Mouse (Mus musculus): ENCODE results near the gene Slc46a1. TPM values are rescaled to one million over a fixed set of nuclear protein-coding genes. Genes with fewer than 3 reads are reported as not detected.

Slc46a1 gene
- polyA plus RNA-seq, 1 experiment = 93.2 TPM

DNA sequence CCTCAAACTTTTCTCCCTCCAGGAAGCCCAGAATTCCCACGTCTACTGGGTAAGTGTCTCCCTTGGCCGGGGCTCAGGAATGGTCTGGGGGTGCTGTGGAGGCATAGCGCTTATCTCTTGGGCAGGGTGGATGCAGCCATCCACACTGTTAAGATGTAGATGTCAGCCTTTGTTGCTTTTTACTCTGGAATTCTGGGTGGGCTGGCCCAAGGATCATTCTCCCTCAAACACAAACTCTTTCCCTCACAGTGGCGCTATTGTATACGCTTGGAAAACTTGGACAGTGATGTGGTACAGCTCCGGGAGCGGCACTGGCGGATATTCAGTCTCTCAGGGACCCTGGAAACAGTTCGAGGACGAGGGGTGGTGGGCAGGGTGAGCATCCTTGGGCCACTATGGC lies 53.4 kb downstream of the Slc46a1 start:
- H3K27ac ChIP-seq (ENCODE audit: insufficient read depth, low read depth, low read length) = no peak overlapping the region
- TF ChIP-seq CTCF (conservative IDR thresholded peaks at IDR 0.05; ENCODE audit: insufficient read depth, insufficient read length, low read depth, low read length) (no peak), POLR2A (IDR thresholded peaks at IDR 0.05; ENCODE audit: low read depth, low read length) (no peak)
- no peak overlapping the region for H3K4me3 ChIP-seq (ENCODE audit: insufficient read depth, low read depth, low read length)
- peaks cover 9% of the 10 kb centered on the region; the same call in 1 of the 2 replicates for H3K4me1 ChIP-seq (ENCODE audit: control insufficient read depth, insufficient read depth, low read length)
- no peaks in the 10 kb centered on the region for H3K27me3 ChIP-seq (replicated peaks; ENCODE audit: control insufficient read depth, insufficient read depth, low read length)
- H3K36me3 ChIP-seq (ENCODE audit: control insufficient read depth, insufficient read depth, low read length) = peaks cover 8% of the 10 kb centered on the region
- WGBS = 91% methylated on average over 10 of the region's 10 CpGs
- no peak for DNase-seq

Other genes starting within 250 kb of the Slc46a1 start
- gene Sdf2, start 220.0 kb upstream of the Slc46a1 start, polyA plus RNA-seq (2012; rRNA removed) = 127 and 129 TPM in 2 replicates
- gene Supt6, start 219.7 kb upstream of the Slc46a1 start, polyA plus RNA-seq (2012; rRNA removed) = 17.8 and 20.7 TPM in 2 replicates
- gene 2610507B11Rik, start 203.9 kb upstream of the Slc46a1 start, polyA plus RNA-seq (2012; rRNA removed) = 103 and 122 TPM in 2 replicates
- 0.15 and 0.19 TPM in 2 replicates for gene BC030499, start 174.9 kb upstream of the Slc46a1 start, polyA plus RNA-seq (2012; rRNA removed)
- gene Spag5, start 164.2 kb upstream of the Slc46a1 start, polyA plus RNA-seq (2012; rRNA removed) = 13.2 and 15.0 TPM in 2 replicates
- 36.2 and 43.5 TPM in 2 replicates for gene Aldoc, start 142.7 kb upstream of the Slc46a1 start, polyA plus RNA-seq (2012; rRNA removed)
- 69.1 and 79.1 TPM in 2 replicates for gene Pigs, start 137.3 kb upstream of the Slc46a1 start, polyA plus RNA-seq (2012; rRNA removed)
- gene Unc119, start 122.2 kb upstream of the Slc46a1 start, polyA plus RNA-seq (2012; rRNA removed) = 20.3 and 20.8 TPM in 2 replicates
- gene Foxn1, start 79.1 kb upstream of the Slc46a1 start, polyA plus RNA-seq (2012; rRNA removed) = 0.03 and 0.05 TPM in 2 replicates
- 91.0 and 105 TPM in 2 replicates for gene Slc13a2, start 43.5 kb upstream of the Slc46a1 start, polyA plus RNA-seq (2012; rRNA removed)
- 0.35 and 0.38 TPM in 2 replicates for gene Sarm1, start 32.1 kb downstream of the Slc46a1 start, polyA plus RNA-seq (2012; rRNA removed)
- 3.3 and 3.6 TPM in 2 replicates for gene Vtn, start 33.4 kb downstream of the Slc46a1 start, polyA plus RNA-seq (2012; rRNA removed)
- not detected in 2 replicates for gene Sebox, start 37.8 kb downstream of the Slc46a1 start, polyA plus RNA-seq (2012; rRNA removed)
- 14.0 and 15.9 TPM in 2 replicates for gene Tmem199, start 46.5 kb downstream of the Slc46a1 start, polyA plus RNA-seq (2012; rRNA removed)
- gene Poldip2, start 46.5 kb downstream of the Slc46a1 start, polyA plus RNA-seq (2012; rRNA removed) = 115 and 118 TPM in 2 replicates
- 33.0 and 33.3 TPM in 2 replicates for gene Tnfaip1, start 70.6 kb downstream of the Slc46a1 start, polyA plus RNA-seq (2012; rRNA removed)
- 57.2 and 61.6 TPM in 2 replicates for gene Ift20, start 70.7 kb downstream of the Slc46a1 start, polyA plus RNA-seq (2012; rRNA removed)
- gene Tmem97, start 85.1 kb downstream of the Slc46a1 start, polyA plus RNA-seq (2012; rRNA removed) = 34.4 and 41.9 TPM in 2 replicates
- 11.7 and 12.1 TPM in 2 replicates for gene Nlk, start 231.7 kb downstream of the Slc46a1 start, polyA plus RNA-seq (2012; rRNA removed)

Data from kidney, adult 2 months (tissue).